Mouse (Mus musculus) cerebellum, postnatal 4 days (tissue): ENCODE measurements around the gene Tmem160.

ENCODE experiments used
- DNase-seq, 2 experiments: peaks; one replicate each; pipeline ENCODE4 v3.0.0; 2022; ENCODE audit warnings: low spot score in 2 of 2, mixed read lengths in 1 of 2

The Tmem160 gene

GRCm38 (mm10) chr7:16491759-16492158 is 39.2 kb downstream of the Tmem160 start:
- DNase-seq = peak; percentile 40 to 66

DNA sequence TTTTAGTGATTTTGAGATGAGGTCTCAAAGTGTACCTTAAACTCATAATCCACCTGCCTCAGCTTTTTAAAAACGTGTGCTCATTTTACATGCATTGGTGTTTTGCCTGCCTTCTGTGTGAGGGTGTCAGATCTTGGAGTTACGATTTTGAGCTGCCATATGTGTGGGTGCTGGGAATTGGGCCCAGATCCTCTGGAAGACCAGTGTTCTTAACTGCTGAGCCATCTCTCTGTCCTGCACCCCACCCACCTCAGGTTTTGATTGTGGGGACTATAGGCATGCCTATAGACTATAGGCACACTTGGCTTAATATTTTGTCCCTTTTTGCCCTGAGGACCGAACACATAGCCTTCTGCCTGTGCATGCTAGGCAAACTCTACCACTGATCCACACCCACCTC is 39.6 kb downstream of the Tmem160 start:
- DNase-seq = no peak

- DNase-seq = peak in 1 of 2 experiments; percentile 49
Observed at GRCm38 (mm10) chr7:16493361-16493760, 40.8 kb downstream of the Tmem160 start.

GRCm38 (mm10) chr7:16496260-16496659 is 43.7 kb downstream of the Tmem160 start:
- no peak for DNase-seq

DNA sequence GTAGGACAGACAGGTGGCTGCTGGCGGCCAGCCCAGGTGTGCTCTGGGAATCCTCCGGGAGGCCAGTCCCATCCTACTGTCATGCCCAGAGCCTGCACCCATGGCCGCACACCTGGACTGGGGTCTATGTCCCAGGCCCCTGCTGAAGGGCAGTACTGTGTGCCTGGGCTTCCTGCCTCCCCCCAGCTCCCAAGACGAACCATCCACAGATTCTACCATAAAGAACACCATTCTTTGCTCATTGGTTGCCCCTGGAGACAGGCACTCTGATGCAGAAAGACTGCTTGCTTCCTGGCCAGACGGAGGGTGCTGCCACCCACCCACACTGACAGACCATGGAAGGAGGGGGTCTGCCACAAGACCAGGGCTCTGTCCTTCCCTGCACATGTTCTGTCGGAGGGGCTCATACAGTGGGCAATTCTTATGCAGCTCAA is 47.1 kb downstream of the Tmem160 start:
- no peak for DNase-seq

GRCm38 (mm10) chr7:16501571-16501970 is 49.0 kb downstream of the Tmem160 start:
- no peak for DNase-seq

- no peak for DNase-seq
Observed at GRCm38 (mm10) chr7:16504573-16505225, 52.1 kb downstream of the Tmem160 start.
